Mouse (Mus musculus): ENCODE measurements around the gene Alg14.

Alg14 gene

DNA sequence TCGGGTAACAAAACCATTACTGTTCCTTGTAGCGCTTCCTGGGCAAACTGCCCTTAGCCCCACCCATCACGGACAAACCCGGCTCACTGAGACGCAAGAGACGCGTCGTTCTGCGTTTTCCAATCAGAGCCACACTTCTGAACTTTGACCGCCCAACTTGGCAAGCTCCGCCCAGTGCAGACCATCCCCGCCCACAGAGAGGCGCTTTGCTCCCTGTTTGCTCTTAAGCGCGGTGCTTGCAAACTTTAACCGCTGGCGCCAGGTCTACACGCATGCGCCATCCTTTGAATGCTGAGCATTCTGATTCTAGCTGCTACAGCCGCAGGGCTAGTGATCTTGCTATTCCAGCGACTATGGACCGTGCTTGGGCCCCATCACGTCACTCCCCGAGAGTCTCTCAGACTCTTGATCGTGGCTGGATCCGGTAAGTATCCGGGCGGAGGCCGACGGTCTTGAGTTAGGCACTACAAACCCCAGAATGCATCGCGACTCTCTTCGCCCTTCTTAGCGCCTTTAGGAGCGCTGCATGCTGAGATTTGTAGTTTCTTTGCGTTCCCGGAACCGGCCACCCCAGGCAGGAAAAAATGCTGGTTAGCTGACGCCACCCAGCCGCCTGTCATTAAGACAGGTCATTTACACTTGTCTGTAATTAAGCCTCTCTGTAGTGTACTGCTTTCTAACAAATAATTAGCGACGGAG is at the start of gene Alg14:
Alg14 (plus strand) TSS at position 214 of the 699 bp plus-strand sequence.
- peak; percentile 99 for DNase-seq (ENCODE audit: low read depth, low spot score)

DNA sequence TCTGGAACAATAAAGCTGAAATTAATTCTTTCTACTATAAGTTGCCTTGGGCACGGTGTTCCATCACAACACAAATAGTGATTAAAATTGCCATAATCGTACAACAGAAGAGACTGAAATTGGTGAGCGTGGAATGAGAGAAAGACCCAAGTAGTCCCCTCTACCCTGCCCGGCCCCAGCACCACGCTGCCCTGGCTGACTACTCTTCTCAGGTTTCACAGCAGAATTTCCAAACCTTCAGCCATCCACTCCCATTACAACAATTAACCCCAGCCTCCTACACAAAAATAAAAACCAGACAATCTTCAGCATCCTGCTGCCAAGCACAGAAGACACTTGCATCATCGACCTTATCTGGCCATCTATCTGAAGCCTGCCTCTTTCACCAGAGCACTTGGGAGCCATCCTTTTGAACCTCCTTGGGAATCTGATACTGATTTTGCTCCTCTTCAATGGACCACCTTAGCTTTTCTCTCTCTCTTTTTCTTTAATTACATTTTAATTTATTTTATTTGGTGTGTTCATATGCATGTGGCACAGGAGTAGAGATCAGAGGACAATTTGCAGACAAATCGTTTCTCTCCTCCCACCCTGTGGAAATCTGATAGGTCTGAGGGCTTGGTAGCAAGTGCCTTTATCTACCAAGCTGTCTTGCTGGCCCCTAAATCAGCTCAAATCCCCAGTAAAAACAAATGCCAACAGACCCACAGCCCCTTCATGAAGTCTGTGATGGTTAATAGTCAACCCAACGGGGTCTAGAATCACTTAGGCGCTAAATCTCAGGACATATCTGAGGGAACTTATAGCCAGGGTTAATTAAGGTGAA is 49.2 kb upstream of the Alg14 start:
- no peak for DNase-seq (ENCODE audit: low read depth, low spot score)

DNA sequence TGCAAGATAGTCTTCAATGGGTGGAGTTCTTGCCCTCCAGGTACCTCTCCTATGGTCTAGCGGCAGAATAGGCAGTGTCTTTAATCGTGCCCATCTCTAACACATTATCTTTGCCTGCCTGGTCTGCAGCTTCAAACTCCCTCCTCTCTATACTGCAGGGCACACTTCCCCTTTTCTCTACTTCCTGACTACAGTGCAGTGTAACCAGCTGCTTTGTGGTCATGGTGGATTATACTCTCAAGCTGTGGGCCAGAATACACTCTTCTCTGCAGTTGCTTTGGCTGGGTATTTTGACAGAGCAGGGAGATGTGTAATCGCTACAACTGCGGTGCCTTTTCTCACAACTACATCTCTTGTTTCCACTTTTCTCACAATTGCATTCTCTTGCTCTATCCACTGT is 48.6 kb upstream of the Alg14 start:
- no peak for DNase-seq (ENCODE audit: low read depth, low spot score)

DNA sequence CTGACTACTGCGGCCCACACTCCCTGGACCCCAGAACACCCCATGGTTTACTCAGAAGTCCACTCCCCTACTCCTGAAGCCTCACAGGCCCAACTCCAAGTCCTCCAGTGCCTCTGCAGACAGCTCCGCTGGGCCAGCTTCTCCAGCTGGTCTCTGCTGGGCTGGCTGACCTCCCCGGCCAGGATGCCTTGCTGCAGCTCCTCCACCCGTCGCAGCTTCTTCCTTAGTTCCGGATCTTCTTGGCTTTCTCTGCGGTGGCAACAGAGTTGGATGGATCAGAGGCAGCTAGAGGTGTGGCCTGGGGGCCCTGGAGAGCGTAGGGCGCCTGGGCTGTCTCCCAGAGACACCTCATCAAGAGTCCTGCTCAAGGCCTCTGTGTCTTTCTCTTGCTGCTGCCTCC is 41.5 kb upstream of the Alg14 start:
- no peak for DNase-seq (ENCODE audit: low read depth, low spot score)

DNA sequence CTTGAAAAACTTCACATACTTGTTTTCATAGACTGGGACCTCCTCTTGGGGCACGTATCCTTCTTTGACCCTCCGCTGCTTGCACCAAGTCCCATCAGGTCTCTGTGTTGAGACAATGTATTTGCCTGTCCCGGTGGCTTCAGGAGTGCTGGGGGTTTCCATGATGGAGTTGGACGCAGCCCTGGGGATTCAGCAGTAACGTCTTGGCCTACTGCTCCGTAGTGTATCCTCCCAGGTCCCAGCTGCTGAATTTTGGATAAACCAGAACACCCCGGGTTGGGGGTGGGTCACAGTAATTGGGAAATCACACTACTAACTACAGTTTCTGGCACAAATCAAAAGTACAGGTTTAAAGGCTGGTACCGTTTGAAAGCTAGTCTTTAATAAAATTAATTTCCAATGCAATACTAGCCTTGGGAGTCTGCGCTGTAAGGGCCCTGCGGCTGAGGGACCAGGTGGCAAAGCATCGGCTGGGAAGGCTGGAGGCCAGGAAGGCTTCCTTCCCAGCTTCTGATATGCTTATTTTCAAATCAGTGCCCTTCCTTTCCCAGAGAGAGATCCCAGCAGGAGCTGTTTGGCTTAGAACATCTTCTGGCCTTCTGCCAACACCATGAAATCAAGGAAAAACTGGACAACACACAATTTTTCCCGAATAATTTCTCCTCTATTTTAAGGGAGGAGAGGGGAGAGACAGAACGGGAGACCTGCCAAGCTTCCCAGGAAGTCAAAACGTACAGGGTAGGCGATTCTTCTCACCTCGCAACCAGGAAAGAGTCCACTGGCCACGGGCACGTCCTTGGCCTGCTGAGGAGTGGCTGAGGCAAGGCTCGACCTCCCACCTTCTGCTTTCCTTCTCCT is 40.8 kb upstream of the Alg14 start:
- no peak for DNase-seq (ENCODE audit: low read depth, low spot score)

DNA sequence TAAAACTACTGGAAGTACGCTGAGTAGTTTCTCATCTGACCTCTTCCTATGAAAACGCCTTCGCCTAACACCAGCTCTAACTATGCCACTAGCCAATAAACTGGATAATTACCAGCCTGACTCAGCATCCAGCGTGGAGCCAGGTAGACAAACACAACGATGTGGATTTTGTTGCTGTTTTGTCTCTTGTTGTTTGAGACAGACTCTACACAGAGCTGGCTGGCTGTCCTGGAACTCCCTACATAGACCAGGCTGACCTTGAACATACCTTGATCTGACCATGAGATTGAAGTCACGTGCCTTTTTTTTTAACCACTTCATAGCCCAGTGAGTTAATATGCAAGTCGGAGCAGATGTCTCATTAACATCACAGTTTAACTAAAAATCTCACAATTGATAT is 36.1 kb upstream of the Alg14 start:
- DNase-seq (ENCODE audit: low read depth, low spot score) = no peak

DNA sequence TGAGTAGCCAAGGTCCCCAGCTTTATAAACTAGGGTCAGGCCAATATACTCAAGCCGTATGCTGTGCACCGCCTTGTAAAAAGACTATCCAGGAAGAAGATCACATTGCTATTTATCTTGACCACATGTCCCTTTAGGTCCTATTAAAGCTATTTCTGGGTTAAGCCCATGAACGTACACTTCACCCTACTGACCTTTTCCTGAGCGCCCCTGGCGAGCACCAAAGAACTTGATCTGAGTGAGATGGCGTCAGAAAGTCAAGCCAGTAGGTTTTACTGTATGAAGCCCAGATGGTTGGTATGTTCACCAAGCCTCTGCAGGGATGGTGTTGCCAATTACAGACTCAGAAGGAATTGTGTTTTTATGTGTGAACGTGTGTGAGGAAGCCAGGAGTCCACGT is 35.4 kb upstream of the Alg14 start:
- no peak for DNase-seq (ENCODE audit: low read depth, low spot score)

DNA sequence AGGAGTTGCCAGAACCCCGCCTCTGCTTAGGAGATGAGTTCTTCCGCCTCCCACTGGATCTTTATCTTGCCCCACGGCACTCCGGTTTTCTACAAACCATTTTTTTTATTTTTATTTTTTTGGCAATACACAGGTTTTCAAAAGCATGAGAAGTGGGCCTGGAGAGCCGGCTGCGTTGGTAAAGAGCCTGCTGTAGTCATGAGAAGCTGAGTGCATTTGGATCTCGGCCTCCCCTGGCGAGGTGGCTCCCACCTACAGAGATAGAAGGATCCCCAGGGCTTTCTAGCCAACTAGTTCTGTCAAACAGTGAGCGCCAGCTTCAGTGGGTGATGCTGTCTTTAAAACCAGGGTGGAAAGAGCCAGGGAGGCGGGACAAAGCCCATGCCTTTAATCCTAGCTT is 34.2 kb upstream of the Alg14 start:
- DNase-seq (ENCODE audit: low read depth, low spot score) = no peak

DNA sequence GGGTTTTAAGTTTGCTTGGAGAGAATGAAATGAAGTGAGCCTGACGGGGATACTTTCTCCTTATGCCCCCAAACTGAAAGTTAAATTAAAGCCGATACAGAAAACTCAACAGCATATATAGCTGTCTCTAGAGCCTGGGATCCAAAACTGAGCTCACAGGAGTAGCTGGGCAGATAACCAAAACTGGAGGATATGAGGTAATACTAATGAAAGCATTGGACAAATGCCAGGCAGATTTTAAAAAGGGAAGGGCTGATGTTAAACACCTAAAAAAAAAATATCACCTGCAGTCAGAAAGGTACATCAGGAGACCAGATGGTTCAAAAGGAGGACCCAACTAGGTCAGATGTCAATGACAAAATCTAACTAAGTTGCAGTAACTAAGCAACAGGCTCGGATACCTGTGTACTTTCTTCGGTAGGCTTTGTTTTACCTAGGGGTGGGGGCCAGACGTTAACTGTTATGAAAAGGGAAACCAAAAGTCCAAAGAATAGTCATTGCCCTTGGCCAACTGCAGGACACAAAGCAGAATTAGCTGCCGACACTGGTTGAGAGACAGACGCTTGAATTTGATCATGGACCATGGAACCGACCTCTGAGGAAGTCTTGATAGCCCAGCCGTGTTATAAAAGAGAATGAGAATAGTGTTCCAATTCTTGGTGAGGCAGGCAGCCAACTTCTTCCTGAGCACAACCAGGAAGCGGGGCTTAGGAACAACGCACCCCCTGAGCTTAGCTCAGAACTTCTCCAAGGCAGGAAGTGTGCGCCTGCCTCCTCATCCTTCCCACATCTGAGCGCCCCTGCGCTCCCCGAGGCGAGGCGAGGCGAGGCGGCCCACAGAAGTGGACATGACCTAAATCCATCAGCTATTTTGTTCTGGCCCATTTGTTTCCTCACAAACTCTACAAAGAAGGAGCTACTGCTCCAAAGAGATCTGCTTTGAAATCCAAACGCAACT is 32.8 kb upstream of the Alg14 start:
- DNase-seq (ENCODE audit: low read depth, low spot score) = no peak

DNA sequence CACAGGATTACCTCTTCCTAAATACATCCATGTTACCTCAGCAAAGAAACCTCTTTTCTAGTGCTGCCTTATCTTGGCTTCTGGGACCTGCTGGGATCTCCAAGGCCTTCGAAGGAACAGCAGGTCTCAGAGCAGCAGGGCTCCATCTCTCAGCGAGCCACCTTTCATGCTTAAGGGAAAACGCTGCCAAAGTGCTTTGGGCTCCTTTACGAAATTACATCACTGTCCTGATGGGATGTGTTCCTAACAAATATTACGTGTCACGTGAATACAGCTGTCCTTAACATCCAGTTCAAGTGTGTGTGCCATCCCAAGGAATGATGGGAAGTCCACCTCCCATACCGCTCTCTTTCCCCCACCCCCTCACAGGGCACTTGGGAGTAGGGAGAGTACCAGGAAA is 31.5 kb upstream of the Alg14 start:
- DNase-seq (ENCODE audit: low read depth, low spot score) = no peak

DNA sequence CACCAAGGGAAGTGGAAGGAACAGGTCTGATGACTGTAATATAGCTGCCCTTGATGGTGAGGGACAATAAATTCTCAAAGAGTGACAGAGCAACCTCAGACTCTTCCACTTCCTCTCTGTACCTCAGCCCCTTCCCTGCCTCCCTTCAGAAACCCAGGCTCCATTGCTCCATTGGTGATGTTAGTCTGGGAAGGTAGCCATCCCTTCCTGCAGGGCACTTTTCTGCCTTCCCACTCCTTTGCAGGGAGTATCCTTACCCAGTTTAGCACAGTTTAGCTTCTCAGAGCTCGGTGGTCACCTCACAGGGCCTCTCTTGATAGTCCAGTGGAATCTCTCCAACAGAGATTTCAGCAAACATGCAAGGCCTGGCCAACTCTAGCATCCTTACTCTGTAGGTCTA is 30.7 kb upstream of the Alg14 start:
- DNase-seq (ENCODE audit: low read depth, low spot score) = no peak

DNA sequence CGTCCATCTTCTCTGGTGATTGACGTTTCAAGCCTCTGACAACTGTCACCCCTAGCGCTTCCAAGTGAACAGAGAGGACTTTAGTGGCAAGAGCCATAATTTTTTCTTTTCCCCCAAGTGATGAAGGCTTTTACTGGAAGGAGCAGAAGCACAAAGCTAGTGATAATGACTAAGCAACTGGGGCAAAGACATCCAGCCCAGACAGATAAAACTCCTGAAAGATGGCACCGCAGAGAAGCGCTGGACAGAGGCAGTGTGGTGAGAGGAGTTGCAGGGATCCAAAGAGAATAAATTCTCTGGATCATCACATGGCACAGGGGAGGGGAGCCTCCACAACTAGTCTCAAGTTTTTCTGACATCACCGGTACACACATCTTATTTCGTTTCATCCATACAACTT is 30.3 kb upstream of the Alg14 start:
- DNase-seq (ENCODE audit: low read depth, low spot score) = no peak

DNA sequence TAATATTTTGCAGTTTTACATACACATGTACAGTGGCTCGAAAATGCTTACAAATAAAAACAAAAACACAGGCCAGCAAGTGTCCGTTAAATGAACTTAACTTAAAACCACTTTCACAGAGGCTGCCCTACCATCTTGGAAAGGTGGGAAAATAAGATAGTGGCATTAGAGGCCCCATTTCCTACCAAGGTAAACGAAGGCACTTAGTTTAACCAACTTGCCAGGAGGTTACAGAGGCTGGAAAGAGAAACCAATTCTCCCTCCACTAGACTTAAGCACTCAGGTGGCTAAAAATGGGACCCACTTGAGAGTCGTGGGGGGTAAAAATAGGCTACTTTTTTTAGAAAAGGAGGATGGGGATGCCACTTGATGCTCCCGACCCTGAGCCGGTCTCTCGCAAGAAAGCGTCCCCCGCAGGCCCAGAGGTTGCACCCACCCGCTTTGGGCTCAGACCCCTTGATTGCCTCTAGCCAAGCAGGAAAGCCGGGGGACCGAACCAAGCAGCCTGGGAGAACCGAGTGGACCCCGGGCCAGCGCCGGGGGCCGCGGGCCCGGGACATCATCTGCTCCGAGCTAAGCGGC is 29.5 kb upstream of the Alg14 start:
- DNase-seq (ENCODE audit: low read depth, low spot score) = no peak

DNA sequence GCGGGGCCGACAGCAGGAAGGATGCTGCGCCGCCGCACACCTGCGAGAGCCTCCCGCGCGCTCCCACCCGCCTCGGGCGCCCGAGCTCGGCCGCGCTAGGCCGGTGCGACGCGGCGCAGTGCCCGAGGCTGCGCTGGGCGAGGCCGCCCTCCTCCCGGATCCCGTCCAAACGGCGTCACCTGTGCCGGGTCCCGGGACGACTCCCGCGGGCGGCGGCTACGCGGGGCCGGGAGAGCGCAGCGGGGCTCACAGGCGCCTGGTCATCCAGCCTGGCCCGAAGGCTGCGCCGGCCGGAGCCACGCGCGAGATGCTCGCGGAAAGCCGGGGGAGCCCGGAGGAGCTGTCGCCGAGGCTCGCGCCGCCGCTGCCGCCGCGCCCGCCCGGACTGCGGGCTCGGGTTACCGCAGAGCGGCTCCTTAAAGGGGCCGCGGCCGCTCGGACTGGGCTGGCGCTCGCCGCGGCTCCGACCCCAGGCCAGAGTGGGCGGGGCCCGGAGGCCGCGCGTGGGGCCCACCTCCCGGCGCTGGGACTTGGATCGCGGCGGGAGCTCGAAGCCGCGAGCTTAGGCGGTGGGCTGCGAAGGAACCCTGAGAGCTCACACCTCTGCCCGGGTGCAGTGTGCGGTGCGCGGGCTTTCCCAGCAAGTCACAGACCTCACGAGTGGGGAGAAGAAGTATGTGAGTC is 28.9 kb upstream of the Alg14 start:
- peak; percentile 6 for DNase-seq (ENCODE audit: low read depth, low spot score)

DNA sequence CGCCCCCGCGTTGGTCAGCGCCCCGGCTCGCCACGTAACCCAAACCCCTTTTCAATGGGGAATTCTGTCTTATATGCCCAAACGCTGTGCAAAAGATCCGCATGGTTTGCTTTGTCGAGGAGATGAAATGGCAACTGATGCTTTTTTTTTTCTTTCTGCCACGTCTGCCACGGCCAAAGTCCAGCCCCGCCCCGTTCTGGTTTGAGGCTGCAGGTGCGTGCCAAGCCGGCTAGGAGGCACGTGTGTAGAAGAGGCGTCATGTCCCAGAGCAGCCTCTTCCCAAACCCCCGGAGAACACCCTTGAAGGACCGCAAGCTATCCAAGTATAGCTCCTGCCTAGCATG is 28.4 kb upstream of the Alg14 start:
- DNase-seq (ENCODE audit: low read depth, low spot score) = peak; percentile 42

DNA sequence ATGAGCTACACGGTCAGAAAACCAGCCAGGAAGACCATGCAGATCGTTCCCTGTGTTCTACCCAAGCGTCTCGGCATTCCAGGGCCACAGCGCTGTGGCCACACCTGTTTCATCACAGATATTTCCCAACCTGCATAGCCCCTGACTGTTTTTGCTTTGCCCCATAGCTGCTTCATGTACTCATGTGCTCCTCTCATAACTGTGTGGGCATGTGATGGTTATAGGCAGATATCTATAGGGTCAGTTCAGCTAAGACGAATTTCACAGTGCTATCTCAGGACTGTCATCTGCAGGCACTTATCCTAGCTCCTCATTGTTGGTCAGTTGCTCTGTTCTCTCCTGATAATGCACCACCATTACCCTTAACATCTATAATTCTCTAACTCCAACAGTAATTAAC is 27.3 kb upstream of the Alg14 start:
- no peak for DNase-seq (ENCODE audit: low read depth, low spot score)

DNA sequence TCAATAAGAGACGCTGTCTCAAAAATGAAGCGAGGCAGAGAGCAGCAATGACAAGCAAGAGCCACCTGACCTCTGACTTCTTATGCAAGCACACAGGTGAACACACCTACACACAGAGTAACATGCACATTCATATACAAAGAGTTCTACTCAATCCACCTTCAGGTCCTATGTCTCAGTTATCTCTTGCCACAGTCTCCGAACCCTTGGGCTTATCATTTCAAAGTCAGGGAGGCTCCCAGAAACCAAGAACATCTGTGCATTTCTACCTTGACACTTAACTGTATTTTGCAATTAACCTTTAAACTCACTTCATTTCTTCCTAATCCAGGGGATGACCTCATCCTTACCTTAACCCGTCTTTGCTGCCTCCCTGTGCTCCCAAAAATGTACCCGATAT is 24.3 kb upstream of the Alg14 start:
- no peak for DNase-seq (ENCODE audit: low read depth, low spot score)

DNA sequence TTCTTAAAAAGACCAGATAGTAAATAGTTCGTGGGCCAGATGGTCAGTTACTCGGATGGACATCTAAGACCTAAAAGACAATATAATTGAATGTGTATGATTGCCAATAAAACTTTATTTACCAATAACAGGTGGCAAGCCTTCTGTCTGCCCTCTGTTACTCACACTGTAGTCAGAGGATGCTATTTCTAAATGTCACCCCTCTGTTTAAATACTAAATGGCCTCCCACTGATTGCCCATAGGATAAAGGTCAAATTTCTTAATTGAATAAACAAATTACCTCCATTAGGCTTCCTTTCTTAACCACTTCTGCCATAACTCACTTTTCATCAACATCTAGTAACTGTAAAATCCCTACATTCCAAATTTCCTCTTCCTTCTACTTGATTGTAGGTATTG is 19.0 kb upstream of the Alg14 start:
- DNase-seq (ENCODE audit: low read depth, low spot score) = no peak

DNA sequence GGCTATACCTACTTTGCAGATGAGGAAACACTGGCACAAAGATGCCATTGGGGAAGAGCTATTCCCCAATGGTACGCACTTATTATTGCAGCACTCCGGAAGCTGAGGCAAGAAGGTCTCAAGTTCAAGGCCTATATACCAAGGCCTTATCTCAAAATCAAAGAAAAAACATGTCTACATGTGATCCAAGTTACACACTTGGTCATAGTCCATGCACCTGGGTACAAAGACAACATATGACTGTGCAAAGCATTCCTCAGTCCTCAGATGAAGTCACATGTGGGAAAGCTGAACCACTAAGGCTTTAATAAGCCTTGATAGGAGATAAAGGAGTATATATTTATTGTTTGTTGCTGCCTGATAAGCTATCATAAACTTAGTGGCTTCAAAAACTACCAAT is 17.6 kb upstream of the Alg14 start:
- no peak for DNase-seq (ENCODE audit: low read depth, low spot score)

DNA sequence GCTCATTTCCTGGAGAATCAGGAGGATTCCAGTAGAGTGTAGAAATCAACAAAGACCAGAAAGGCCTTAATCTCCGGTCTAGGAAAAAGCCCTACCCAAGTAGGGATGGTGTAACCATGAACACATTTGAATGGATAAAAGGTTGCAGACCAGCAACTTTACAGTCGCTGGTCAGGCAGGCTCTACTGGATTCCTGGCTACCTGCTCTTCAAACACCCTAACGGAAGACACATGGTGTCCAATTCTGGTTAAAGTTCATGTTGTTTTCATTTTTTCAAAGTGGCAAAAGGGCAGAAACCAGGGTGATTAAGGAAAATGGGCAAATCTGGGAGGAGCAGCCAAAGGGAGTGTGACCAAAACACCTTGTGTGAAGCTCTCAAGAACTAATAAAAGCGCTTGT is 14.6 kb upstream of the Alg14 start:
- no peak for DNase-seq (ENCODE audit: low read depth, low spot score)

Measured in ES-CJ7 (cell line).